Mouse (Mus musculus) stomach, embryonic 16.5 days (tissue): ENCODE results near the gene Abhd6. TPM values are rescaled to one million over a fixed set of nuclear protein-coding genes. Genes with fewer than 3 reads are reported as not detected.

Experiments
- ATAC-seq: fragments of 200-750 bp; cut with Nextera tagmentation; 2 replicates; pipeline ENCODE4 v1.8.0; 2017; ENCODE audit warnings: moderate number of reproducible peaks, moderate TSS enrichment; ENCODE audit not compliant: insufficient read depth, low FRiP score
- H3K27ac ChIP-seq: fragments of 300-500 bp; sonication (generic); 2 replicates; pipeline ENCODE4 v1.5.1; 2014; ENCODE audit warnings: low read length
- H3K27me3 ChIP-seq: fragments of 300-500 bp; sonication (generic); 2 replicates; pipeline ENCODE4 v1.6.1; 2014; ENCODE audit warnings: low read length, control low read depth, mixed read lengths; ENCODE audit not compliant: control insufficient read depth, insufficient read depth
- H3K36me3 ChIP-seq: fragments of 300-500 bp; sonication (generic); 2 replicates; pipeline ENCODE4 v1.6.1; 2014; ENCODE audit warnings: low read length; ENCODE audit not compliant: control insufficient read depth, insufficient read depth
- H3K4me1 ChIP-seq: fragments of 300-500 bp; sonication (generic); 2 replicates; pipeline ENCODE4 v1.6.1; 2014; ENCODE audit warnings: low read length, control low read depth, mixed read lengths; ENCODE audit not compliant: control insufficient read depth, insufficient read depth
- H3K4me2 ChIP-seq: fragments of 300-500 bp; sonication (generic); 2 replicates; pipeline ENCODE4 v1.6.1; 2014; ENCODE audit warnings: low read depth, low read length, mixed read lengths
- H3K4me3 ChIP-seq: fragments of 300-500 bp; sonication (generic); replicated peaks from 2 replicates; pipeline ENCODE4 v1.5.1; 2014; ENCODE audit warnings: mild to moderate bottlenecking, low read length
- H3K9ac ChIP-seq: fragments of 300-500 bp; sonication (generic); 2 replicates; pipeline ENCODE4 v1.6.1; 2014; ENCODE audit warnings: low read length
- H3K9me3 ChIP-seq: fragments of 300-500 bp; sonication (generic); replicated peaks from 2 replicates; pipeline ENCODE4 v1.6.1; 2016; ENCODE audit warnings: low read length, control low read depth; ENCODE audit not compliant: control insufficient read depth
- WGBS: fragments of 180-500 bp; shearing (Covaris S2); extraction: QIAGEN DNeasy Blood & Tissue Kit; methylation state at CpG from one replicate; pipeline ENCODE4 v1.1.7; 2014; 5-methylcytosine and 5-hydroxymethylcytosine counted together
- polyA plus RNA-seq: library from polyadenylated mRNA; unstranded; fragments of >200 nt; fragmentation: Nextera tagmentation; extraction: Ambion mirVana; gene quantifications from 2 replicates; pipeline ENCODE4 v1.2.1, GENCODE M21; 2015

The Abhd6 gene
- polyA plus RNA-seq, 1 experiment from 2014 or later, result 28.3 TPM

GRCm38 (mm10) chr14:8016276-8016675 lies 13.6 kb downstream of the Abhd6 start:
- H3K4me3 ChIP-seq, result no peak overlapping the region
- no peak overlapping the region for H3K9ac ChIP-seq
- H3K9me3 ChIP-seq, result no peaks in the 10 kb centered on the region
- H3K4me2 ChIP-seq, result no peak overlapping the region; the same call in 1 of the 2 replicates
- H3K36me3 ChIP-seq, result no peaks in the 10 kb centered on the region
- H3K27me3 ChIP-seq, result no peaks in the 10 kb centered on the region
- 58% methylated on average over 6 of the region's 6 CpGs for WGBS
- ATAC-seq, result peak; percentile 87; the same call in 1 of the 2 replicates
- H3K27ac ChIP-seq, result peak overlapping the region; percentile 75; the same call in 1 of the 2 replicates
- H3K4me1 ChIP-seq, result peaks cover 9% of the 10 kb centered on the region

GRCm38 (mm10) chr14:8016951-8017350 lies 14.2 kb downstream of the Abhd6 start:
- Histone ChIP-seq H3K27ac (peak overlapping the region; percentile 75), H3K4me1 (peaks cover 9% of the 10 kb centered on the region), H3K9ac (no peak overlapping the region), H3K4me2 (no peak overlapping the region), H3K27me3 (no peaks in the 10 kb centered on the region), H3K4me3 (no peak overlapping the region), H3K36me3 (no peaks in the 10 kb centered on the region), H3K9me3 (no peaks in the 10 kb centered on the region)
- WGBS, result 88% methylated on average over 1 of the region's 1 CpGs
- ATAC-seq, result no peak

- Histone ChIP-seq H3K27me3 (no peaks in the 10 kb centered on the region), H3K9ac (no peak overlapping the region), H3K9me3 (no peaks in the 10 kb centered on the region), H3K4me2 (no peak overlapping the region), H3K4me3 (no peak overlapping the region), H3K36me3 (no peaks in the 10 kb centered on the region), H3K4me1 (peaks cover 9% of the 10 kb centered on the region), H3K27ac (no peak overlapping the region)
- 94% methylated on average over 1 of the region's 1 CpGs for WGBS
- no peak for ATAC-seq
These were observed 17.3 kb downstream of the Abhd6 start for GRCm38 (mm10) chr14:8020011-8020410.

GRCm38 (mm10) chr14:8020546-8020945 lies 17.8 kb downstream of the Abhd6 start:
- Histone ChIP-seq H3K4me1 (peaks cover 7% of the 10 kb centered on the region), H3K9me3 (no peaks in the 10 kb centered on the region), H3K36me3 (no peaks in the 10 kb centered on the region), H3K4me3 (no peak overlapping the region), H3K27ac (no peak overlapping the region), H3K4me2 (no peak overlapping the region), H3K9ac (no peak overlapping the region), H3K27me3 (no peaks in the 10 kb centered on the region)
- ATAC-seq, result no peak
- WGBS, result 78% methylated on average over 7 of the region's 7 CpGs

GRCm38 (mm10) chr14:8024469-8024868 lies 21.8 kb downstream of the Abhd6 start:
- no peak for ATAC-seq
- Histone ChIP-seq H3K4me1 (no peaks in the 10 kb centered on the region), H3K9ac (no peak overlapping the region), H3K36me3 (no peaks in the 10 kb centered on the region), H3K9me3 (no peaks in the 10 kb centered on the region), H3K4me2 (no peak overlapping the region), H3K27ac (no peak overlapping the region), H3K4me3 (no peak overlapping the region), H3K27me3 (no peaks in the 10 kb centered on the region)
- WGBS, result 44% methylated on average over 6 of the region's 6 CpGs

- no peaks in the 10 kb centered on the region for H3K36me3 ChIP-seq
- no peak overlapping the region for H3K4me3 ChIP-seq
- no peak overlapping the region for H3K27ac ChIP-seq
- no peaks in the 10 kb centered on the region for H3K4me1 ChIP-seq
- H3K9ac ChIP-seq, result no peak overlapping the region
- H3K4me2 ChIP-seq, result no peak overlapping the region
- 89% methylated on average over 10 of the region's 10 CpGs for WGBS
- no peak for ATAC-seq
- H3K27me3 ChIP-seq, result no peaks in the 10 kb centered on the region
- no peaks in the 10 kb centered on the region for H3K9me3 ChIP-seq
These were observed 22.2 kb downstream of the Abhd6 start for GRCm38 (mm10) chr14:8024936-8025335.

- WGBS, result 77% methylated on average over 10 of the region's 10 CpGs
- H3K27ac ChIP-seq, result no peak overlapping the region
- H3K27me3 ChIP-seq, result no peaks in the 10 kb centered on the region
These were observed 24.2 kb downstream of the Abhd6 start for GRCm38 (mm10) chr14:8026769-8027531.

GRCm38 (mm10) chr14:8028086-8028485 lies 25.4 kb downstream of the Abhd6 start:
- no peaks in the 10 kb centered on the region for H3K9me3 ChIP-seq
- H3K27me3 ChIP-seq, result no peaks in the 10 kb centered on the region
- H3K4me1 ChIP-seq, result no peaks in the 10 kb centered on the region
- no peak for ATAC-seq
- H3K4me3 ChIP-seq, result no peak overlapping the region
- no peak overlapping the region for H3K4me2 ChIP-seq
- no peak overlapping the region for H3K9ac ChIP-seq
- H3K36me3 ChIP-seq, result no peaks in the 10 kb centered on the region
- WGBS, result 86% methylated on average over 5 of the region's 5 CpGs
- no peak overlapping the region for H3K27ac ChIP-seq

More at GRCm38 (mm10) chr14:8026769-8027531, 24.2 kb downstream of the Abhd6 start:
- Histone ChIP-seq H3K9me3 (no peaks in the 10 kb centered on the region), H3K9ac (no peak overlapping the region), H3K4me1 (no peaks in the 10 kb centered on the region), H3K4me2 (no peak overlapping the region), H3K36me3 (no peaks in the 10 kb centered on the region), H3K4me3 (no peak overlapping the region)
- no peak for ATAC-seq

- H3K27me3 ChIP-seq, result no peaks in the 10 kb centered on the region
- H3K9ac ChIP-seq, result no peak overlapping the region
- no peaks in the 10 kb centered on the region for H3K36me3 ChIP-seq
- no peak overlapping the region for H3K4me2 ChIP-seq
- ATAC-seq, result no peak
- no peak overlapping the region for H3K4me3 ChIP-seq
- H3K4me1 ChIP-seq, result no peaks in the 10 kb centered on the region
- no peak overlapping the region for H3K27ac ChIP-seq
- no peaks in the 10 kb centered on the region for H3K9me3 ChIP-seq
- WGBS, result 64% methylated on average over 1 of the region's 1 CpGs
These were observed 27.1 kb downstream of the Abhd6 start for GRCm38 (mm10) chr14:8029752-8030151.
